Mouse (Mus musculus): ENCODE results near the gene Sult5a1. TPM values are rescaled to one million over a fixed set of nuclear protein-coding genes. Genes with fewer than 3 reads are reported as not detected.

The Sult5a1 gene
- polyA plus RNA-seq, 1 experiment from 2014 or later = 8.4 TPM

Small RNA genes lying within 50 kb of the gene (microRNA-seq; reads per million reads assigned to microRNA genes)
- gene Mir7079 (ENCODE audit: borderline number of aligned reads) = 2.4 reads per million
- not detected for gene Mir7080 (ENCODE audit: borderline number of aligned reads)

Other genes with a start within 250 kb of the Sult5a1 start
- 58.8 and 71.8 TPM in 2 replicates for gene Ankrd11, start 116.0 kb downstream of the Sult5a1 start, polyA plus RNA-seq (2014; fragmentation: Nextera tagmentation; extraction: Ambion mirVana)
- gene Spg7, start 95.4 kb downstream of the Sult5a1 start, polyA plus RNA-seq (2014; fragmentation: Nextera tagmentation; extraction: Ambion mirVana) = 35.4 and 37.5 TPM in 2 replicates
- gene Rpl13, start 56.0 kb downstream of the Sult5a1 start, polyA plus RNA-seq (2014; fragmentation: Nextera tagmentation; extraction: Ambion mirVana) = 1,667 and 1,682 TPM in 2 replicates
- gene Cpne7, start 40.9 kb downstream of the Sult5a1 start, polyA plus RNA-seq (2014; fragmentation: Nextera tagmentation; extraction: Ambion mirVana) = 0.34 and 0.46 TPM in 2 replicates
- 5.5 TPM in 2 replicates for gene Dpep1, start 27.9 kb upstream of the Sult5a1 start, polyA plus RNA-seq (2014; fragmentation: Nextera tagmentation; extraction: Ambion mirVana)
- 91.0 and 93.2 TPM in 2 replicates for gene Chmp1a, start 54.4 kb upstream of the Sult5a1 start, polyA plus RNA-seq (2014; fragmentation: Nextera tagmentation; extraction: Ambion mirVana)
- gene Spata33, start 54.5 kb upstream of the Sult5a1 start, polyA plus RNA-seq (2014; fragmentation: Nextera tagmentation; extraction: Ambion mirVana) = 4.5 and 4.8 TPM in 2 replicates
- gene Cdk10, start 66.5 kb upstream of the Sult5a1 start, polyA plus RNA-seq (2014; fragmentation: Nextera tagmentation; extraction: Ambion mirVana) = 29.9 and 34.5 TPM in 2 replicates
- gene Spata2l, start 77.9 kb upstream of the Sult5a1 start, polyA plus RNA-seq (2014; fragmentation: Nextera tagmentation; extraction: Ambion mirVana) = 1.1 and 1.5 TPM in 2 replicates
- gene Zfp276, start 95.9 kb upstream of the Sult5a1 start, polyA plus RNA-seq (2014; fragmentation: Nextera tagmentation; extraction: Ambion mirVana) = 14.5 and 17.8 TPM in 2 replicates
- gene Vps9d1, start 96.0 kb upstream of the Sult5a1 start, polyA plus RNA-seq (2014; fragmentation: Nextera tagmentation; extraction: Ambion mirVana) = 15.6 and 21.7 TPM in 2 replicates
- 29.5 and 34.6 TPM in 2 replicates for gene Fanca, start 160.3 kb upstream of the Sult5a1 start, polyA plus RNA-seq (2014; fragmentation: Nextera tagmentation; extraction: Ambion mirVana)
- 3.1 and 3.4 TPM in 2 replicates for gene Spire2, start 174.4 kb upstream of the Sult5a1 start, polyA plus RNA-seq (2014; fragmentation: Nextera tagmentation; extraction: Ambion mirVana)
- gene Tcf25, start 215.4 kb upstream of the Sult5a1 start, polyA plus RNA-seq (2014; fragmentation: Nextera tagmentation; extraction: Ambion mirVana) = 151 TPM in 2 replicates
- gene Mc1r, start 248.8 kb upstream of the Sult5a1 start, polyA plus RNA-seq (2014; fragmentation: Nextera tagmentation; extraction: Ambion mirVana) = not detected in 2 replicates